Mouse (Mus musculus) liver, embryonic 16.5 days (tissue): ENCODE data around the gene Iqce. TPM values are rescaled to one million over a fixed set of nuclear protein-coding genes. Genes with fewer than 3 reads are reported as not detected.

ENCODE experiments used
- ATAC-seq: fragments of 200-750 bp; cut with Nextera tagmentation; 2 replicates; pipeline ENCODE4 v1.8.0; 2017; ENCODE audit warnings: low read depth, mild to moderate bottlenecking, moderate number of reproducible peaks, moderate library complexity
- H3K27ac ChIP-seq: fragments of 300-500 bp; sonication (generic); 2 replicates; pipeline ENCODE4 v1.5.1; 2014; ENCODE audit warnings: mild to moderate bottlenecking, low read length
- H3K27me3 ChIP-seq: fragments of 300-500 bp; sonication (generic); 2 replicates; pipeline ENCODE4 v1.6.1; 2014; ENCODE audit warnings: low read depth, low read length, mixed read lengths; ENCODE audit not compliant: control insufficient read depth, insufficient read depth
- H3K36me3 ChIP-seq: fragments of 300-500 bp; sonication (generic); 2 replicates; pipeline ENCODE4 v1.6.1; 2014; ENCODE audit warnings: mild to moderate bottlenecking; ENCODE audit not compliant: control insufficient read depth, insufficient read depth
- H3K4me1 ChIP-seq: fragments of 300-500 bp; sonication (generic); 2 replicates; pipeline ENCODE4 v1.6.1; 2014; ENCODE audit warnings: low read depth, low read length, mixed read lengths; ENCODE audit not compliant: control insufficient read depth
- H3K4me2 ChIP-seq: fragments of 300-500 bp; sonication (generic); 2 replicates; pipeline ENCODE4 v1.6.1; 2014; ENCODE audit warnings: low read depth, low read length, mixed read lengths
- H3K4me3 ChIP-seq: fragments of 300-500 bp; sonication (generic); 2 replicates; pipeline ENCODE4 v1.5.1; 2014; ENCODE audit warnings: low read depth, mild to moderate bottlenecking, low read length
- H3K9ac ChIP-seq: fragments of 300-500 bp; sonication (generic); 2 replicates; pipeline ENCODE4 v1.6.1; 2014; ENCODE audit warnings: low read depth, low read length
- H3K9me3 ChIP-seq: fragments of 300-500 bp; sonication (generic); replicated peaks from 2 replicates; pipeline ENCODE4 v1.6.1; 2016; ENCODE audit warnings: low read length; ENCODE audit not compliant: control insufficient read depth
- WGBS: fragments of 180-500 bp; shearing (Covaris S2); extraction: QIAGEN DNeasy Blood & Tissue Kit; methylation state at CpG from one replicate; pipeline ENCODE4 v1.1.7; 2014; ENCODE audit not compliant: insufficient replicate concordance; 5-methylcytosine and 5-hydroxymethylcytosine counted together
- polyA plus RNA-seq: library from polyadenylated mRNA; unstranded; fragments of >200 nt; fragmentation: Nextera tagmentation; extraction: Ambion mirVana; gene quantifications from 2 replicates; pipeline ENCODE4 v1.2.1, GENCODE M21; 2015

Gene Iqce
- polyA plus RNA-seq, 1 experiment from 2014 or later = 5.2 TPM

- peaks cover 11% of the 10 kb centered on the region for H3K36me3 ChIP-seq
Measured at GRCm38 (mm10) chr5:140720773-140721172, 18.6 kb upstream of the Iqce start.

DNA sequence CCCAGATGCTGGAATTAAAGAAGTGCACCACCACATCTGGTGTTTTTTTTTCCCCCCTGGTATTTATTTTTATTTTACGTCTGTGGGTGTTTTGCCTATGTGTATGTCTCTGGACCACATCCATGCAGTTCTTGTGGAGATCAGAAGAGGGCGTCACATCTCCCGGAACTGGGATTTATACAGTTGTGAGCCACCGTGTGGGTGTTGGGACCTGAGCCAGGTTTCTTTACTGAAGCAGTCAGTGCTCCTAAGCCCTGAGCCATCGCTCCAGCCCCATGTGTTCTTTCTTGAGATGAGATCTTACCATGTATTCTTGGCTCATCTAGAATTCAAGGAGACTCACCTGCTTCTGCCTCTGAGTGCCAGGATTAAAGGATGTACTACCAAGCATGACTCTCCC is 8.9 kb upstream of the Iqce start:
- Histone ChIP-seq H3K4me2 (no peak overlapping the region), H3K9me3 (no peaks in the 10 kb centered on the region), H3K9ac (no peak overlapping the region), H3K27me3 (no peaks in the 10 kb centered on the region), H3K36me3 (peaks cover 16% of the 10 kb centered on the region), H3K4me1 (peaks cover 4% of the 10 kb centered on the region), H3K27ac (no peak overlapping the region), H3K4me3 (no peak overlapping the region)
- ATAC-seq = no peak
- 76% methylated on average over 5 of the region's 5 CpGs for WGBS

More at GRCm38 (mm10) chr5:140720773-140721172, 18.6 kb upstream of the Iqce start:
- Histone ChIP-seq H3K27ac (no peak overlapping the region), H3K4me2 (no peak overlapping the region), H3K4me1 (no peaks in the 10 kb centered on the region), H3K9ac (no peak overlapping the region), H3K4me3 (no peak overlapping the region), H3K27me3 (no peaks in the 10 kb centered on the region), H3K9me3 (no peaks in the 10 kb centered on the region)
- 46% methylated on average over 7 of the region's 7 CpGs for WGBS
- ATAC-seq = no peak

GRCm38 (mm10) chr5:140710315-140710714 is 8.1 kb upstream of the Iqce start:
- Histone ChIP-seq H3K4me1 (peaks cover 11% of the 10 kb centered on the region), H3K4me2 (no peak overlapping the region), H3K9ac (no peak overlapping the region), H3K36me3 (peaks cover 16% of the 10 kb centered on the region), H3K27ac (no peak overlapping the region), H3K27me3 (no peaks in the 10 kb centered on the region), H3K9me3 (no peaks in the 10 kb centered on the region), H3K4me3 (no peak overlapping the region)
- 79% methylated on average over 6 of the region's 6 CpGs for WGBS
- no peak for ATAC-seq

GRCm38 (mm10) chr5:140705501-140706171 is 3.5 kb upstream of the Iqce start:
- ATAC-seq = no peak
- Histone ChIP-seq H3K27me3 (no peaks in the 10 kb centered on the region), H3K4me3 (peak overlapping the region; percentile 62), H3K27ac (peak overlapping the region; percentile 85), H3K9ac (peak overlapping the region; percentile 58), H3K4me2 (peak overlapping the region; percentile 85), H3K4me1 (peaks cover 42% of the 10 kb centered on the region), H3K9me3 (no peaks in the 10 kb centered on the region), H3K36me3 (0 out of 2 replicates have a peak, but pooled peaks cover 2% of the 10 kb centered on the region)
- WGBS = 31% methylated on average over 7 of the region's 7 CpGs

DNA sequence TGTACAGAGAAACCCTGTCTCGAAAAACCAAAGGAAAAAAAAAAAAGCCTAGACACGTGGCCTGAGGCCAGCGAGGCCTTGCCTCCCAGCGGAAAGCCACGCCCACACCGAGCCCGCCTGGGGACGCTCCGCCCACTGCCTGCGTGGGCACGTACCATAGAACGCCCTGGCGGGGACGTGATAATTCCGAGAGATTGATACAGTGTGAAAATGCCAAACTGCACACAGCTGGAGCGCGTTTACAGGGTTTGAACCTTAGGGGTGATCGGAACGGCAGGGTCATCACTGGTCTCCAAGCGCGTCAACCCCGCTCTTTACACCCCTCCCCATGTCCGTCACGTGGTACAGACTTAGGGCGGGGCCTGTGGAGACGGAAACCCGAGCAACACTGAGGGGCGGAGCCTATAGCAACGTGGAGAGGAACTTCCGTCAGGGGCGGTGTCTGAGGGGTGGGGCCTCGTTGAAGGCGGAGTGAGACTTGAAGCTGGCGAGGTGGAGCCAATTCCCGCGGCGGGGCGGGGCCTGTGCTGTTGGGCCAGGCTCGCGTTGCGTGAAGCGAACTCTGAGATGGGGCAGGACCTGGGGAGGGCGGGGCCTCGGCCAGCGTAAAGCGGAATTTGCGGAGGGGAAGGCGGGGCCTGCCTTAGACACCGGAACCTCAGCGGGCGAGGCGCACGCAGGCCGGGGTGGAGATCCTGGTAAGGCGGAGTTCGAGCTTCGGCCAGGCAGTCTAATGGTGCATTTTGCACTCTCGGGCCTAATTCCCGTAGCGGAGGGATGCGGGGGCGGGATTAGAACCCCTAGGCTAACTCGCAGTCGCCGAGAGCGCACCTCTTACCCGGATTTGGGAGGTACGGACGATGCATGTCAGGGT is 2.4 kb upstream of the Iqce start, which contains the start of gene Brat1:
Brat1 (plus strand) TSS at position 634 of the 874 bp plus-strand sequence.
- H3K27ac ChIP-seq = peak within 1 kb of the TSS; percentile 91
- peaks cover 44% of the 10 kb centered on the region for H3K4me1 ChIP-seq
- H3K9me3 ChIP-seq = no peaks in the 10 kb centered on the region
- H3K4me3 ChIP-seq = peak within 1 kb of the TSS; percentile 62
- peak within 1 kb of the TSS; percentile 69 for H3K9ac ChIP-seq
- peak; percentile 89 for ATAC-seq
- WGBS = under 1% methylated on average over 69 of the region's 69 CpGs
- H3K4me2 ChIP-seq = peak within 1 kb of the TSS; percentile 85
- no peaks in the 10 kb centered on the region for H3K27me3 ChIP-seq
- H3K36me3 ChIP-seq = 0 out of 2 replicates have a peak, but pooled peaks cover 2% of the 10 kb centered on the region

DNA sequence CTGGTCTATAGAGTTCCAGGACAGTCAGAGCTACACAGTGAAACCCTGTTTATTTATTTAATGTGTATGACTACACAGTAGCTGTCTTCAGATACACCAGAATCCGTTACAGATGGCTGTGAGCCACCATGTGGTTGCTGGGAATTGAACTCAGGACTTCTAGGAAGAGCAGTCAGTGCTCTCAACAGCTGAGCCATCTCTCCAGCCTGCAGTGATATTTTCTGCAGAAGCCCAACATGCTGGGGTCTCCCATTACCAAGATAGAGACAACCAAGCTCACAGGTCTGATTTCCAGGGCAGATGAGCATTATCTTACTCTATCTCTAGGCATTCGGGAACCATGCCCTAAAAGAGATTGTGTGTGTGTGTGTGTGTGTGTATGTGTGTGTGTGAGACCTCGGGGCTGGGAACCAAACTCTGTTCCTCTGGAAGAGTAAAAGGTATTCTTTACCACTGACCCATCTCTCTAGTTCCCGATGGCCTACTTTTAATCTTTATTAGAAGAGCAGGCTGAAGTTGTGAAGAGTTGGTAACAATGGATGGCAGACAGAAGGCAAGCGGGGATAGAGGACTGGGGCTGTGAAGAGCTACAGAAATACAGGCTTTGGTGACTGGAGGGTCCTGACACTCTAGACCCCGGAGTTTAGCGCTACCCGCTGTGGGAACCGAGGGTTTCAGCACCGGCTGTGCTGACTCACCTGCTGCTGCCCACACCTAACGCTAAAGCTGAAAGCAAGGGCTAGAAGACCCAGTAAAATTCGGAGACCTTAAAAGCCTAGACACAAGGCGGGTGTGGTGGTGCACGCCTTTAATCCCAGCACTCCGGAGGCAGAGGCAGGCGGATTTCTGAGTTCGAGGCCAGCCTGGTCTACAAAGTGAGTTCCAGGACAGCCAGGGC is 1.6 kb upstream of the Iqce start:
- no peaks in the 10 kb centered on the region for H3K27me3 ChIP-seq
- H3K4me3 ChIP-seq = peak overlapping the region; percentile 62
- peaks cover 44% of the 10 kb centered on the region for H3K4me1 ChIP-seq
- H3K36me3 ChIP-seq = 0 out of 2 replicates have a peak, but pooled peaks cover 2% of the 10 kb centered on the region
- H3K27ac ChIP-seq = peak overlapping the region; percentile 91
- no peaks in the 10 kb centered on the region for H3K9me3 ChIP-seq
- WGBS = 14% methylated on average over 17 of the region's 17 CpGs
- ATAC-seq = no peak
- H3K4me2 ChIP-seq = peak overlapping the region; percentile 85
- peak overlapping the region; percentile 57 for H3K9ac ChIP-seq

DNA sequence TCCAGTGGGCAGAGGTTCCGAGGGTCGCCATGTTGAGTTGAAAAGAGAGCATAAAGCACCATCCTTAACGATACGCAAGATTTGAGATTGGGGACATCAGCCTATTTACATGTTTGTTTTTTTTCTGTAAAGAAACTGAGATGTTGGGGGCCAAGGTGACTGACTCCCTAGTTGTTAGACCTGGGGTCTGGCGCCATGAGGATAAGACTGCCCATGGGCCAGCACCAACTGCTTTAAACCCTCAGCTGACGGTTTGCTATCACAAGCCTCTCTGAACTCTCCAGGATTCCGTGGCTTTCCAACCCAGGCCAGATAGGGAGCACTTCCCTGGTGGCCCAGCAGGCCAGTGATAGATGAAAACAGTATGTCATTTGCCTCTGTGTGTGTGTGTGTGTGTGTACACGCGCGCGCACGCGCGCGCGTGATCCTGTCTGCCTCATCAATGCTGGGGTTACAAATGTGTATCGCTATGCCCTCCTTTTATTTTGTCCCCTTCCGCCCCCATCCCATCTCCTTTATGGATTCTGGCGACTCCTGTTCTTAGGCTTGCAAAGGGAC is 519 bp upstream of the Iqce start:
- peak overlapping the region; percentile 93 for H3K4me2 ChIP-seq
- H3K9ac ChIP-seq = peak overlapping the region; percentile 74; the same call in 1 of the 2 replicates
- peak overlapping the region; percentile 74 for H3K4me3 ChIP-seq
- no peaks in the 10 kb centered on the region for H3K27me3 ChIP-seq
- 0 out of 2 replicates have a peak, but pooled peaks cover 2% of the 10 kb centered on the region for H3K36me3 ChIP-seq
- H3K9me3 ChIP-seq = no peaks in the 10 kb centered on the region
- H3K4me1 ChIP-seq = peaks cover 44% of the 10 kb centered on the region
- H3K27ac ChIP-seq = peak overlapping the region; percentile 89
- WGBS = 62% methylated on average over 19 of the region's 19 CpGs
- ATAC-seq = no peak

GRCm38 (mm10) chr5:140701661-140702060 is 517 bp downstream of the Iqce start:
- WGBS = under 1% methylated on average over 25 of the region's 25 CpGs
- peak; percentile 3 for ATAC-seq

More at GRCm38 (mm10) chr5:140701661-140702060, 517 bp downstream of the Iqce start:
- H3K9me3 ChIP-seq = no peaks in the 10 kb centered on the region
- no peaks in the 10 kb centered on the region for H3K27me3 ChIP-seq
- peak overlapping the region; percentile 89 for H3K27ac ChIP-seq
- peak overlapping the region; percentile 93 for H3K4me2 ChIP-seq
- H3K4me3 ChIP-seq = peak overlapping the region; percentile 74
- H3K4me1 ChIP-seq = peaks cover 44% of the 10 kb centered on the region
- peak overlapping the region; percentile 74 for H3K9ac ChIP-seq
- no peaks in the 10 kb centered on the region for H3K36me3 ChIP-seq
